Mouse (Mus musculus) midbrain, embryonic 13.5 days (tissue): ENCODE measurements at regions not wholly inside any gene's neighbourhood (a gene's known extent, or its start where the extent isn't known, plus 50 kb on each side); places are given as distances from the start of the nearest gene placed in this dataset.

ENCODE experiments used
- ATAC-seq: fragments of 200-750 bp; cut with Nextera tagmentation; 2 replicates; pipeline ENCODE4 v1.8.0; 2017; ENCODE audit warnings: mild to moderate bottlenecking, moderate TSS enrichment, moderate library complexity
- H3K27ac ChIP-seq: fragments of 300-500 bp; sonication (generic); 2 replicates; pipeline ENCODE4 v1.5.1; 2015; ENCODE audit warnings: inconsistent platforms, mild to moderate bottlenecking, moderate library complexity
- H3K27me3 ChIP-seq: fragments of 300-500 bp; sonication (generic); 2 replicates; pipeline ENCODE4 v1.6.1; 2015; ENCODE audit warnings: mild to moderate bottlenecking, inconsistent platforms
- H3K36me3 ChIP-seq: fragments of 300-500 bp; sonication (generic); 2 replicates; pipeline ENCODE4 v1.6.1; 2015; ENCODE audit warnings: mild to moderate bottlenecking, inconsistent platforms
- H3K4me1 ChIP-seq: fragments of 300-500 bp; sonication (generic); replicated peaks from 2 replicates; pipeline ENCODE4 v1.6.1; 2015; ENCODE audit warnings: inconsistent platforms
- H3K4me2 ChIP-seq: fragments of 300-500 bp; sonication (generic); replicated peaks from 2 replicates; pipeline ENCODE4 v1.6.1; 2015; ENCODE audit warnings: moderate library complexity, mild to moderate bottlenecking, inconsistent platforms
- H3K4me3 ChIP-seq: fragments of 300-500 bp; sonication (generic); replicated peaks from 2 replicates; pipeline ENCODE4 v1.5.1; 2015; ENCODE audit warnings: mild to moderate bottlenecking, inconsistent platforms
- H3K9ac ChIP-seq: fragments of 300-500 bp; sonication (generic); replicated peaks from 2 replicates; pipeline ENCODE4 v1.6.1; 2015; ENCODE audit warnings: mild to moderate bottlenecking, inconsistent platforms
- H3K9me3 ChIP-seq: fragments of 300-500 bp; sonication (generic); 2 replicates; pipeline ENCODE4 v1.6.1; 2016; ENCODE audit warnings: mild to moderate bottlenecking, inconsistent platforms
- WGBS: fragments of 180-500 bp; shearing (Covaris S2); methylation state at CpG from one replicate; pipeline ENCODE4 v1.1.7; 2015; 5-methylcytosine and 5-hydroxymethylcytosine counted together

DNA sequence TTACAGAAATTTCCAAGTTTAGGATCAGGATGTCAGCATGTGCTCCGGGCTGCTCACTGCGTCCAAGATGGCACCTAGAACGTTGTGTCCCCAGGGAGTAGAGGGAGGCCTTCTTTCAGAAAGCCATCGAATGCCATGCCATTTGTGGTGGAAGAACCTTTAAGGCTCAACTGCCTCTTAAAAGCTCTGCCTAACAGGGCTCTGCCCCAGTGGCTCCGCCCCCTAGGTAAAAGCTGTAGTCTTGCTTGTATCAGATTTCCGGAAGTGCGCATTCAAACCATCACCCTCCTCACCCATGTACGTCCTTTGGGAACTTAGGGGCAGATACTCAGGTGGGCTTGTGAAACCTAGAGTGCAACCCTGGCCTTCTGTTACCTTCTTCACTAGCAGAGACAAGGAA, 54.0 kb upstream of the Psmd7 start:
- no peak overlapping the region for H3K4me2 ChIP-seq
- ATAC-seq: no peak
- 0 out of 2 replicates have a peak, but pooled peaks cover 6% of the 10 kb centered on the region for H3K27me3 ChIP-seq
- no peak overlapping the region for H3K4me3 ChIP-seq
- H3K9ac ChIP-seq: no peak overlapping the region
- H3K27ac ChIP-seq: no peak overlapping the region
- H3K4me1 ChIP-seq: no peaks in the 10 kb centered on the region
- 85% methylated on average over 8 of the region's 8 CpGs for WGBS
- no peaks in the 10 kb centered on the region for H3K36me3 ChIP-seq
- H3K9me3 ChIP-seq: no peaks in the 10 kb centered on the region

DNA sequence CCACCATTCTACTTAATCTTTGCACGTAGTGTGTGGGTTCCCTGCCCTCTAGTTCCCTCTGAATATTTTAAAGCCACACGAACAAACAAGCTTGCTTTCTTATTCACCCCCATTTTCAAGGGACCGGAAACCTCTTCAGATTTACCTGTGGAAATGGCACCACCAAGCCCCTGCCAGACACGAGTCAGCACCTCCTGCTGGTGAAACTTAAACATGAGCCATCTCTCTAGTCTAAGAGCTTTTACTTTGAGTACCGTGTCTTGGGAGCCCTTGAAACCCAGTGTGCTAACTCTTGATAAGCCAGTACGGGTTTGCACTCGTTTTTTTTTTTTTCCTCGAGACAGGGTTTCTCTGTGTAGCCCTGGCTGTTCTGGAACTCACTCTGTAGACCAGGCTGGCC, 59.7 kb upstream of the Psmd7 start:
- no peak overlapping the region for H3K4me2 ChIP-seq
- H3K9ac ChIP-seq: no peak overlapping the region

DNA sequence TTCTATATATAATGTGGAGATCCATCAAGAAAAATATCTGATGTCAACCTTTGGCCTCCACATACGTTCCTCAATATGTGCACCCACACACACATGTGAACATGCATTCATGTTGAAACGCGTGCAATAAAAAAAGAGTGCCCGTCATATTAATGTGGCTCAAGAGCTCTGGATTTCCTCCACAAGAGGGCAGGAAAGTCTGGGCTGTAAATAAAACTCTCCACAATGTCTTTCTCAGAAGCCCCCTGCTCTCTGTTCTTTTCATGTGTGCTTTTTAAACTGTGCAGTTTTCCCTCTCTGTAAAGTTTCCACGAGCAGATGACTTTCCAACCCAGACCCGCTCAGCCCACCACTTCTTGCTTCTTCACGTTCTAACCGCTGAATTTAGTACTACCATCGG, 62.0 kb upstream of the Psmd7 start:
- Histone ChIP-seq H3K27me3 (0 out of 2 replicates have a peak, but pooled peaks cover 2% of the 10 kb centered on the region), H3K4me2 (no peak overlapping the region), H3K36me3 (no peaks in the 10 kb centered on the region), H3K9ac (no peak overlapping the region), H3K4me1 (peaks cover 10% of the 10 kb centered on the region; the same call in 1 of the 2 replicates), H3K4me3 (no peak overlapping the region), H3K9me3 (no peaks in the 10 kb centered on the region), H3K27ac (no peak overlapping the region)
- 91% methylated on average over 9 of the region's 9 CpGs for WGBS
- no peak for ATAC-seq

More for the DNA sequence above, 59.7 kb upstream of the Psmd7 start:
- Histone ChIP-seq H3K4me1 (peaks cover 10% of the 10 kb centered on the region; the same call in 1 of the 2 replicates), H3K4me3 (no peak overlapping the region), H3K27ac (no peak overlapping the region), H3K36me3 (no peaks in the 10 kb centered on the region), H3K27me3 (0 out of 2 replicates have a peak, but pooled peaks cover 6% of the 10 kb centered on the region), H3K9me3 (no peaks in the 10 kb centered on the region)
- 85% methylated on average over 8 of the region's 8 CpGs for WGBS
- ATAC-seq: no peak

GRCm38 (mm10) chr8:107651424-107651823, 63.2 kb upstream of the Psmd7 start:
- H3K4me3 ChIP-seq: no peak overlapping the region; the same call in 1 of the 2 replicates
- H3K4me1 ChIP-seq: peaks cover 10% of the 10 kb centered on the region; the same call in 1 of the 2 replicates
- no peak overlapping the region for H3K27ac ChIP-seq
- H3K9ac ChIP-seq: no peak overlapping the region
- H3K9me3 ChIP-seq: no peaks in the 10 kb centered on the region
- H3K36me3 ChIP-seq: no peaks in the 10 kb centered on the region
- ATAC-seq: peak; percentile 77; the same call in 1 of the 2 replicates
- peak overlapping the region; percentile 27 for H3K4me2 ChIP-seq
- 55% methylated on average over 11 of the region's 11 CpGs for WGBS
- 0 out of 2 replicates have a peak, but pooled peaks cover 1% of the 10 kb centered on the region for H3K27me3 ChIP-seq

DNA sequence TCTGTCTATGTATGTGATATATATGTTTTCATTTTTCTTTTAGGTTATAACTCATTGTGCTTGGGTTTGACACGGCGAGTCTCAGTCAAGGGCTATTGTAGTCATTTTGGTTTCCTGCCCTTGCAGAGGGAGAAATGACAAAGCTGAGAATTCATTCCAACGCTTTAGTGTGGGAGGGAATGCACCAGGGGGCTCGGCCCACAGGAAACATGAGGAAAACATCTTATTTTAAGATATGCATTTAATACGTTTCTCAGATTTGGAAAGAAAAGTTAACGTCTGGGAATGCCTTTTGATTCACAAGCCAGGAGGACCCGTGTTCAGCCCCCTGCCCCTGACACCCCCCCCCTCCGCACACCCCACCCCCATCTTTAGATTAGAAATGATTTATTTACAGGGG, 64.0 kb upstream of the Psmd7 start:
- H3K4me3 ChIP-seq: no peak overlapping the region
- peaks cover 10% of the 10 kb centered on the region; the same call in 1 of the 2 replicates for H3K4me1 ChIP-seq
- no peak for ATAC-seq
- no peak overlapping the region for H3K9ac ChIP-seq
- no peaks in the 10 kb centered on the region for H3K36me3 ChIP-seq
- H3K4me2 ChIP-seq: no peak overlapping the region
- no peaks in the 10 kb centered on the region for H3K9me3 ChIP-seq
- no peaks in the 10 kb centered on the region for H3K27me3 ChIP-seq
- no peak overlapping the region for H3K27ac ChIP-seq
- WGBS: 77% methylated on average over 8 of the region's 8 CpGs

DNA sequence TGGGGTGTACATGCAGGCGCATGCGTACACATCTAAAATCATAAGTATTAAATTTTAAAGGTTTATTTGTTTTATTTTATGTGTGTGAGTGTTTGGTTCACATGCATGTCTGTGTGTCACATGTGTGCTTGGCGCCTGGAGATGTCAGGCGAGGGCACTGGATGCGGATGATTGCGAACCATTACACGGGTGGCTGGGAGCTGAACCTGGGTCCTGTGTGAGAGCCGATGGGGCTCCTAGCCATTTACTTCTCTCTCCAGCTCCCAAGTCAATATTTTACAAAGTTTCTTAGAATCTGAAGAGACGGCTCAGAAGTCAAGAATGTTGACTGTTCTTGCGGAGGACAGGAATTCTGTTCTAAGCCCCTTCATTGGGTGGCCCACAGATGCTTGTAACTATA, 65.4 kb upstream of the Psmd7 start:
- Histone ChIP-seq H3K4me2 (no peak overlapping the region), H3K4me1 (peaks cover 10% of the 10 kb centered on the region; the same call in 1 of the 2 replicates), H3K4me3 (no peak overlapping the region), H3K9me3 (no peaks in the 10 kb centered on the region), H3K36me3 (no peaks in the 10 kb centered on the region), H3K27me3 (no peaks in the 10 kb centered on the region), H3K27ac (no peak overlapping the region), H3K9ac (no peak overlapping the region)
- no peak for ATAC-seq
- WGBS: 96% methylated on average over 10 of the region's 10 CpGs

- Histone ChIP-seq H3K27me3 (no peaks in the 10 kb centered on the region), H3K9ac (no peak overlapping the region), H3K4me2 (no peak overlapping the region), H3K4me1 (peaks cover 3% of the 10 kb centered on the region; the same call in 1 of the 2 replicates), H3K36me3 (no peaks in the 10 kb centered on the region), H3K4me3 (no peak overlapping the region), H3K27ac (no peak overlapping the region), H3K9me3 (no peaks in the 10 kb centered on the region)
- 74% methylated on average over 5 of the region's 5 CpGs for WGBS
- ATAC-seq: no peak
Measured at GRCm38 (mm10) chr8:107656622-107657021, 68.4 kb upstream of the Psmd7 start.

- Histone ChIP-seq H3K4me2 (no peak overlapping the region), H3K9me3 (no peaks in the 10 kb centered on the region), H3K36me3 (no peaks in the 10 kb centered on the region), H3K4me3 (no peak overlapping the region), H3K4me1 (no peaks in the 10 kb centered on the region), H3K27me3 (no peaks in the 10 kb centered on the region), H3K9ac (no peak overlapping the region), H3K27ac (no peak overlapping the region)
- ATAC-seq: no peak
- WGBS: 94% methylated on average over 4 of the region's 4 CpGs
Measured at GRCm38 (mm10) chr8:107657741-107658140, 69.5 kb upstream of the Psmd7 start.

DNA sequence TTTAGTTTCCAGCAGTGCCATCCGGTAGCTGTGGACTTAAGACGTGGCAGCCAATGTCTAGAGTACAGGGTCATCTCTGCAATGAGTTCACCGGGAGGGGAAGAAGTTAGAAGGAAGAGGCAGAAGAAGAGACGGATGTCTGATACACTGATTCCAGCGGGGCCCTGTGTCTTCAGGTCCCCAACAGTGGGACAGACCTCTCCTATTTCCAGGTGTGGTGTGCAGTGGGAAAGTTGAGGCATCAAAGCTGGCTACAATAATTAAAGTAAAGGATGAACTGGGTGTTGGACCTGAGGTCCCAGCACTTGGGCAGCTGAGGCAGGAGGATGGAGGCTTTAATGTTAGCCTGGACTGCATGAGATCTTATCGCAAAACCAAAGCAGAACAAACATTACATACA, 70.1 kb upstream of the Psmd7 start:
- 94% methylated on average over 6 of the region's 6 CpGs for WGBS

DNA sequence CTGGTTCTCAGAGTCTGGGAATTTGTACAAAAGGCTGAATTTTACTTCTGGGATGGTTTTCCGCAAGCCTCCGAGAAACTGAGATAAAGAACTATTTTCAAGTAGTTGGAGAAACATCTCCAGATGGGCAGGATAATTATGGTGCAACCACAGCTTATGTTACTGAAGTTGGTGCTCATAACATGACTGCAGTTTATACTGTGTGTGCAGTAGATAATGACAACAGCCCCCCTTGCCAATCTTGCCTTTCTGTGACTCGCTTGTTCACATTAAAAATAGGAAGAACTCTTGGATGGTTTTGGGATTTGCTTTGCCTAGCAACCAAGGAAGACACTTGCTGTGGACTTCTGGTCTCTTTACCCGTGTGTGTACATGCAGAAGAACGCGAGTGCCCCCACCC, 72.4 kb upstream of the Psmd7 start:
- ATAC-seq: no peak
- WGBS: 93% methylated on average over 6 of the region's 6 CpGs
- Histone ChIP-seq H3K4me3 (no peak overlapping the region), H3K9ac (no peak overlapping the region), H3K4me1 (no peaks in the 10 kb centered on the region), H3K27ac (no peak overlapping the region), H3K9me3 (no peaks in the 10 kb centered on the region), H3K36me3 (no peaks in the 10 kb centered on the region), H3K4me2 (no peak overlapping the region), H3K27me3 (no peaks in the 10 kb centered on the region)

More for the DNA sequence above, 70.1 kb upstream of the Psmd7 start:
- Histone ChIP-seq H3K9me3 (no peaks in the 10 kb centered on the region), H3K4me2 (no peak overlapping the region), H3K4me1 (no peaks in the 10 kb centered on the region), H3K4me3 (no peak overlapping the region), H3K27ac (no peak overlapping the region), H3K9ac (no peak overlapping the region), H3K27me3 (no peaks in the 10 kb centered on the region), H3K36me3 (no peaks in the 10 kb centered on the region)
- ATAC-seq: no peak

- Histone ChIP-seq H3K4me2 (no peak overlapping the region), H3K27me3 (no peaks in the 10 kb centered on the region), H3K4me1 (0 out of 2 replicates have a peak, but pooled peaks cover 5% of the 10 kb centered on the region), H3K9me3 (no peaks in the 10 kb centered on the region), H3K9ac (no peak overlapping the region), H3K4me3 (no peak overlapping the region), H3K27ac (no peak overlapping the region), H3K36me3 (no peaks in the 10 kb centered on the region)
- ATAC-seq: no peak
- 86% methylated on average over 5 of the region's 5 CpGs for WGBS
Measured at GRCm38 (mm10) chr8:107669608-107670007, 81.3 kb upstream of the Psmd7 start.

- peak; percentile 74; the same call in 1 of the 2 replicates for ATAC-seq
- Histone ChIP-seq H3K4me1 (0 out of 2 replicates have a peak, but pooled peaks cover 5% of the 10 kb centered on the region), H3K36me3 (no peaks in the 10 kb centered on the region), H3K4me2 (no peak overlapping the region), H3K27me3 (no peaks in the 10 kb centered on the region), H3K4me3 (no peak overlapping the region), H3K9me3 (no peaks in the 10 kb centered on the region), H3K9ac (no peak overlapping the region), H3K27ac (peak overlapping the region; percentile 30; the same call in 1 of the 2 replicates)
- WGBS: 39% methylated on average over 8 of the region's 8 CpGs
Measured at GRCm38 (mm10) chr8:107671471-107671870, 83.2 kb upstream of the Psmd7 start.

DNA sequence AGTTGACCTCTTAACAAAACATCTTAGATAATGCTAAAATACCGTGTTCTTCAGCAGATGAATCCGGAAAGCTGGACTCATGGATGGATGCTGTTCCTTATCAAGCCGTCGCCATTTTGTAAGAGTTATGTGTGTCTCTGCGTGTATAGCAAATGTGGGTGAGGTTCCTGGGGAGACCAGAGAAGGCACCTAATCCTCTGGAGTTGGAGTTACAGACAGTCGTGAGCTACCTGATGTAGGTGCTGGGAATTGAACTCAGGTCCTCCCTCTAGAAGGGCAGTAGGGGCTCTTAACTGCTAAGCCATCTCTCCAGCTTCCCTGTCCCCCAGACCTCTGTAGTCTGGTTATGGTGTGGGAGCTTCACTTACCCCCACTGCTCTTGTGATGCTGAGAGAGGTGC, 84.4 kb upstream of the Psmd7 start:
- no peak for ATAC-seq
- Histone ChIP-seq H3K4me3 (no peak overlapping the region), H3K9me3 (0 out of 2 replicates have a peak, but pooled peaks cover 2% of the 10 kb centered on the region), H3K27me3 (no peaks in the 10 kb centered on the region), H3K4me1 (0 out of 2 replicates have a peak, but pooled peaks cover 5% of the 10 kb centered on the region), H3K27ac (no peak overlapping the region), H3K9ac (no peak overlapping the region), H3K36me3 (no peaks in the 10 kb centered on the region), H3K4me2 (no peak overlapping the region)
- 94% methylated on average over 6 of the region's 6 CpGs for WGBS
